Mouse (Mus musculus) intestine, embryonic 14.5 days (tissue): ENCODE results near the gene Tnrc18. TPM values are rescaled to one million over a fixed set of nuclear protein-coding genes. Genes with fewer than 3 reads are reported as not detected.

Source experiments
- ATAC-seq: fragments of 200-750 bp; cut with Nextera tagmentation; replicated peaks from 2 replicates; pipeline ENCODE4 v1.8.0; 2017; ENCODE audit warnings: low read depth, moderate number of reproducible peaks, moderate TSS enrichment, moderate library complexity; ENCODE audit not compliant: low FRiP score, low TSS enrichment
- DNase-seq: peaks from one replicate; pipeline ENCODE4 v3.0.0-alpha.2; 2018; ENCODE audit warnings: low spot score
- H3K27ac ChIP-seq: fragments of 300-500 bp; sonication (generic); 2 replicates; pipeline ENCODE4 v1.5.1; 2014; ENCODE audit warnings: low read depth, mild to moderate bottlenecking, control low read depth
- H3K27me3 ChIP-seq: fragments of 300-500 bp; sonication (generic); replicated peaks from 2 replicates; pipeline ENCODE4 v1.6.1; 2014; ENCODE audit warnings: low read length, control low read depth; ENCODE audit not compliant: control insufficient read depth, insufficient read depth
- H3K36me3 ChIP-seq: fragments of 300-500 bp; sonication (generic); 2 replicates; pipeline ENCODE4 v1.6.1; 2014; ENCODE audit warnings: low read length, control low read depth; ENCODE audit not compliant: control insufficient read depth, insufficient read depth
- H3K4me1 ChIP-seq: fragments of 300-500 bp; sonication (generic); replicated peaks from 2 replicates; pipeline ENCODE4 v1.6.1; 2014; ENCODE audit warnings: low read length, control low read depth, mixed read lengths; ENCODE audit not compliant: control insufficient read depth, insufficient read depth
- H3K4me2 ChIP-seq: fragments of 300-500 bp; sonication (generic); 2 replicates; pipeline ENCODE4 v1.6.1; 2014; ENCODE audit warnings: low read length
- H3K4me3 ChIP-seq: fragments of 300-500 bp; sonication (generic); 2 replicates; pipeline ENCODE4 v1.5.1; 2014; ENCODE audit warnings: low read depth, low read length, control low read depth, mixed read lengths
- H3K9ac ChIP-seq: fragments of 300-500 bp; sonication (generic); 2 replicates; pipeline ENCODE4 v1.6.1; 2014; ENCODE audit warnings: mild to moderate bottlenecking, low read length
- H3K9me3 ChIP-seq: fragments of 300-500 bp; sonication (generic); 2 replicates; pipeline ENCODE4 v1.6.1; 2016; ENCODE audit warnings: low read length, control low read depth; ENCODE audit not compliant: control insufficient read depth
- WGBS: fragments of 180-500 bp; shearing (Covaris S2); extraction: QIAGEN DNeasy Blood & Tissue Kit; methylation state at CpG from one replicate; pipeline ENCODE4 v1.1.7; 2014; 5-methylcytosine and 5-hydroxymethylcytosine counted together
- polyA plus RNA-seq: library from polyadenylated mRNA; unstranded; fragments of >200 nt; fragmentation: Nextera tagmentation; extraction: Ambion mirVana; gene quantifications from 2 replicates; pipeline ENCODE4 v1.2.1, GENCODE M21; 2014

The Tnrc18 gene
- polyA plus RNA-seq, 1 experiment from 2014 or later: 31.3 TPM

GRCm38 (mm10) chr5:142826131-142826530 lies 8.7 kb upstream of the Tnrc18 start:
- Histone ChIP-seq H3K4me2 (no peak overlapping the region), H3K9ac (no peak overlapping the region), H3K27me3 (no peaks in the 10 kb centered on the region), H3K9me3 (no peaks in the 10 kb centered on the region), H3K36me3 (no peaks in the 10 kb centered on the region), H3K27ac (no peak overlapping the region), H3K4me3 (no peak overlapping the region), H3K4me1 (peaks cover 21% of the 10 kb centered on the region)
- WGBS: 81% methylated on average over 4 of the region's 4 CpGs
- no peak for DNase-seq
- no peak for ATAC-seq

- H3K9ac ChIP-seq: no peak overlapping the region
- ATAC-seq: no peak
- no peak overlapping the region for H3K27ac ChIP-seq
Observed at GRCm38 (mm10) chr5:142825665-142826064, 8.2 kb upstream of the Tnrc18 start.

GRCm38 (mm10) chr5:142824091-142824490 lies 6.6 kb upstream of the Tnrc18 start:
- H3K9ac ChIP-seq: peak overlapping the region; percentile 100
- DNase-seq: peak; percentile 71
- 32% methylated on average over 6 of the region's 6 CpGs for WGBS
- peak overlapping the region; percentile 98 for H3K4me2 ChIP-seq
- H3K36me3 ChIP-seq: no peaks in the 10 kb centered on the region
- H3K9me3 ChIP-seq: no peaks in the 10 kb centered on the region
- peak overlapping the region; percentile 65 for H3K4me3 ChIP-seq
- H3K27me3 ChIP-seq: no peaks in the 10 kb centered on the region
- peaks cover 21% of the 10 kb centered on the region for H3K4me1 ChIP-seq
- ATAC-seq: no peak
- H3K27ac ChIP-seq: peak overlapping the region; percentile 100

More at GRCm38 (mm10) chr5:142825665-142826064, 8.2 kb upstream of the Tnrc18 start:
- Histone ChIP-seq H3K4me2 (no peak overlapping the region), H3K27me3 (no peaks in the 10 kb centered on the region), H3K4me1 (peaks cover 21% of the 10 kb centered on the region), H3K4me3 (no peak overlapping the region), H3K36me3 (no peaks in the 10 kb centered on the region), H3K9me3 (no peaks in the 10 kb centered on the region)
- WGBS: 82% methylated on average over 5 of the region's 5 CpGs
- DNase-seq: no peak

GRCm38 (mm10) chr5:142823096-142824062 lies 5.9 kb upstream of the Tnrc18 start:
- H3K9me3 ChIP-seq: no peaks in the 10 kb centered on the region
- DNase-seq (peak; percentile 90), ATAC-seq (peak; percentile 44)
- H3K4me3 ChIP-seq: peak overlapping the region; percentile 65
- peak overlapping the region; percentile 100 for H3K9ac ChIP-seq
- no peaks in the 10 kb centered on the region for H3K36me3 ChIP-seq
- H3K4me1 ChIP-seq: peaks cover 21% of the 10 kb centered on the region
- peak overlapping the region; percentile 98 for H3K4me2 ChIP-seq
- peak overlapping the region; percentile 100 for H3K27ac ChIP-seq
- H3K27me3 ChIP-seq: no peaks in the 10 kb centered on the region
- WGBS: 6% methylated on average over 30 of the region's 31 CpGs

- Histone ChIP-seq H3K27ac (peak overlapping the region; percentile 100), H3K27me3 (no peaks in the 10 kb centered on the region), H3K4me2 (peak overlapping the region; percentile 98), H3K36me3 (no peaks in the 10 kb centered on the region), H3K4me1 (peaks cover 21% of the 10 kb centered on the region), H3K9ac (peak overlapping the region; percentile 100), H3K4me3 (peak overlapping the region; percentile 65), H3K9me3 (no peaks in the 10 kb centered on the region)
- no peak for ATAC-seq
- DNase-seq: peak; percentile 83
- WGBS: under 1% methylated on average over 34 of the region's 36 CpGs
Observed at GRCm38 (mm10) chr5:142822286-142823095, 5.0 kb upstream of the Tnrc18 start.

- Histone ChIP-seq H3K4me2 (peak overlapping the region; percentile 98), H3K9me3 (no peaks in the 10 kb centered on the region), H3K9ac (peak overlapping the region; percentile 100), H3K4me1 (peaks cover 21% of the 10 kb centered on the region), H3K4me3 (peak overlapping the region; percentile 65), H3K27me3 (no peaks in the 10 kb centered on the region), H3K36me3 (no peaks in the 10 kb centered on the region), H3K27ac (peak overlapping the region; percentile 100)
- 0% methylated on average over 9 of the region's 9 CpGs for WGBS
- ATAC-seq (no peak), DNase-seq (no peak)
Observed at GRCm38 (mm10) chr5:142821974-142822285, 4.5 kb upstream of the Tnrc18 start.

GRCm38 (mm10) chr5:142821266-142821973 lies 4.0 kb upstream of the Tnrc18 start:
- peak overlapping the region; percentile 98 for H3K4me2 ChIP-seq
- under 1% methylated on average over 36 of the region's 36 CpGs for WGBS
- peaks cover 21% of the 10 kb centered on the region for H3K4me1 ChIP-seq
- H3K9me3 ChIP-seq: no peaks in the 10 kb centered on the region
- no peaks in the 10 kb centered on the region for H3K27me3 ChIP-seq
- ATAC-seq: peak; percentile 61
- peak; percentile 95 for DNase-seq
- peak overlapping the region; percentile 65 for H3K4me3 ChIP-seq
- peak overlapping the region; percentile 100 for H3K27ac ChIP-seq
- no peaks in the 10 kb centered on the region for H3K36me3 ChIP-seq
- peak overlapping the region; percentile 100 for H3K9ac ChIP-seq
